Comparison of ENCODE assay signal across 8 mouse cellular contexts in genomic region chr8:69791415-69792068, GRCm38 (mm10). TPM values are rescaled to one million over a fixed set of nuclear protein-coding genes. Genes with fewer than 3 reads are reported as not detected.
DNase-seq lines count a peak whose midpoint lies in the region; ATAC-seq and TF ChIP-seq lines count a peak whose summit lies in the region.

No protein-coding gene starts in this region.

- no peak for TF ChIP-seq EP300 in liver, embryonic 14.5 days (IDR thresholded peaks at IDR 0.05; ENCODE audit: low read depth)

- H3K27me3 ChIP-seq in kidney, adult 2 months (replicated peaks; ENCODE audit: control insufficient read depth, insufficient read depth, low read length), result no peaks in the 10 kb centered on the region
- H3K27me3 ChIP-seq in embryonic facial prominence, embryonic 10.5 days (replicated peaks; ENCODE audit: low read depth, poor library complexity, severe bottlenecking), result no peaks in the 10 kb centered on the region
- H3K27me3 ChIP-seq in hindbrain, embryonic 15.5 days, result no peaks in the 10 kb centered on the region
- H3K27me3 ChIP-seq in liver, embryonic 14.5 days (ENCODE audit: control insufficient read depth, insufficient read depth, low read length), result no peaks in the 10 kb centered on the region
- H3K27me3 ChIP-seq in neural tube, embryonic 12.5 days (replicated peaks), result no peaks in the 10 kb centered on the region

- peak; percentile 81 for ATAC-seq in hindbrain, embryonic 15.5 days (ENCODE audit: low FRiP score, low read depth)
- ATAC-seq in liver, embryonic 14.5 days (ENCODE audit: insufficient read depth), result peak; percentile 68
- peak; percentile 74 for ATAC-seq in neural tube, embryonic 12.5 days (ENCODE audit: low FRiP score, low read depth)

- TF ChIP-seq CTCF in kidney, adult 2 months (conservative IDR thresholded peaks at IDR 0.05; ENCODE audit: insufficient read depth, insufficient read length, low read depth, low read length), result no peak
- 0 out of 2 replicates have a peak, but pooled peaks have one; percentile 8 for TF ChIP-seq CTCF in liver, embryonic 14.5 days (IDR thresholded peaks at IDR 0.05; ENCODE audit: low read depth)

- peak overlapping the region; percentile 82 for H3K4me2 ChIP-seq in hindbrain, embryonic 15.5 days
- H3K4me2 ChIP-seq in liver, embryonic 14.5 days (ENCODE audit: low read depth), result peak overlapping the region; percentile 77
- peak overlapping the region; percentile 83 for H3K4me2 ChIP-seq in neural tube, embryonic 12.5 days (replicated peaks)

- H3K4me1 ChIP-seq in kidney, adult 2 months (ENCODE audit: control insufficient read depth, insufficient read depth, low read length), result peaks cover 7% of the 10 kb centered on the region; the same call in 1 of the 2 replicates
- H3K4me1 ChIP-seq in embryonic facial prominence, embryonic 10.5 days, result peaks cover 25% of the 10 kb centered on the region
- peaks cover 23% of the 10 kb centered on the region for H3K4me1 ChIP-seq in hindbrain, embryonic 15.5 days (replicated peaks)
- H3K4me1 ChIP-seq in liver, embryonic 14.5 days (replicated peaks; ENCODE audit: control insufficient read depth in 2 of 2, insufficient read depth in 2 of 2, low read length in 1 of 2), result peaks cover 16 to 21% of the 10 kb centered on the region in 2 experiments
- H3K4me1 ChIP-seq in neural tube, embryonic 12.5 days, result peaks cover 13% of the 10 kb centered on the region

- peak; percentile 38 for DNase-seq in kidney, adult 2 months
- no peak for DNase-seq in kidney, adult 11 months
- peak; percentile 51 for DNase-seq in MN1 (ENCODE audit: low spot score)
- peak; percentile 73 for DNase-seq in embryonic facial prominence, embryonic 10.5 days (ENCODE audit: low spot score)
- peak in 1 of 3 experiments; percentile 39 for DNase-seq in liver, embryonic 14.5 days (ENCODE audit: low read depth in 3 of 3, low spot score in 3 of 3)
- no peak for DNase-seq in frontal cortex, adult 2 months (ENCODE audit: extremely low spot score in 1 of 2, low spot score in 1 of 2)

- H3K9me3 ChIP-seq in embryonic facial prominence, embryonic 10.5 days, result no peaks in the 10 kb centered on the region
- H3K9me3 ChIP-seq in hindbrain, embryonic 15.5 days, result no peaks in the 10 kb centered on the region
- H3K9me3 ChIP-seq in liver, embryonic 14.5 days (ENCODE audit: control insufficient read depth, low read length), result no peaks in the 10 kb centered on the region
- H3K9me3 ChIP-seq in neural tube, embryonic 12.5 days, result no peaks in the 10 kb centered on the region

- WGBS in kidney, adult 2 months, result 1% methylated on average over 47 of the region's 48 CpGs
- under 1% methylated on average over 48 of the region's 48 CpGs for WGBS in embryonic facial prominence, embryonic 10.5 days
- WGBS in hindbrain, embryonic 15.5 days, result under 1% methylated on average over 47 of the region's 48 CpGs
- WGBS in liver, embryonic 14.5 days (ENCODE audit: insufficient replicate concordance), result under 1% methylated on average over 41 of the region's 48 CpGs
- under 1% methylated on average over 48 of the region's 48 CpGs for WGBS in neural tube, embryonic 12.5 days

- peak overlapping the region; percentile 92 for H3K9ac ChIP-seq in hindbrain, embryonic 15.5 days
- peak overlapping the region; percentile 89 for H3K9ac ChIP-seq in liver, embryonic 14.5 days (replicated peaks)
- peak overlapping the region; percentile 87 for H3K9ac ChIP-seq in neural tube, embryonic 12.5 days

- H3K36me3 ChIP-seq in kidney, adult 2 months (ENCODE audit: control insufficient read depth, insufficient read depth, low read length), result no peaks in the 10 kb centered on the region
- peaks cover 40% of the 10 kb centered on the region for H3K36me3 ChIP-seq in embryonic facial prominence, embryonic 10.5 days (replicated peaks)
- peaks cover 27% of the 10 kb centered on the region for H3K36me3 ChIP-seq in hindbrain, embryonic 15.5 days
- H3K36me3 ChIP-seq in liver, embryonic 14.5 days (replicated peaks; ENCODE audit: control insufficient read depth, insufficient read depth, low read depth), result peaks cover 27% of the 10 kb centered on the region
- peaks cover 30% of the 10 kb centered on the region for H3K36me3 ChIP-seq in neural tube, embryonic 12.5 days

- H3K27ac ChIP-seq in kidney, adult 2 months (ENCODE audit: insufficient read depth, low read depth, low read length), result peak overlapping the region; percentile 41
- peak overlapping the region; percentile 96 for H3K27ac ChIP-seq in embryonic facial prominence, embryonic 10.5 days (replicated peaks)
- H3K27ac ChIP-seq in hindbrain, embryonic 15.5 days (replicated peaks), result peak overlapping the region; percentile 78
- H3K27ac ChIP-seq in liver, embryonic 14.5 days, result peak overlapping the region; percentile 53
- H3K27ac ChIP-seq in neural tube, embryonic 12.5 days, result peak overlapping the region; percentile 51

- H3K4me3 ChIP-seq in kidney, adult 2 months (ENCODE audit: insufficient read depth, low read depth, low read length), result peak overlapping the region; percentile 68
- H3K4me3 ChIP-seq in embryonic facial prominence, embryonic 10.5 days, result peak overlapping the region; percentile 100
- H3K4me3 ChIP-seq in hindbrain, embryonic 15.5 days, result peak overlapping the region; percentile 99
- peak overlapping the region; percentile 93 to 98 for H3K4me3 ChIP-seq in liver, embryonic 14.5 days (ENCODE audit: insufficient read depth in 1 of 2, low read depth in 2 of 2, low read length in 2 of 2)
- H3K4me3 ChIP-seq in neural tube, embryonic 12.5 days, result peak overlapping the region; percentile 97

- no peak for TF ChIP-seq POLR2A in kidney, adult 2 months (IDR thresholded peaks at IDR 0.05; ENCODE audit: low read depth, low read length)

RNA-seq across cellular contexts. Expression of gene Zfp866, which starts 0.6 kb away (rescaled TPM):
- polyA plus RNA-seq in kidney, adult 2 months (2012; rRNA removed), result 8.5 and 11.3 TPM in 2 replicates
- polyA plus RNA-seq in embryonic facial prominence, embryonic 10.5 days (2016; fragmentation: Nextera tagmentation; extraction: Ambion mirVana), result 33.3 and 34.7 TPM in 2 replicates
- polyA plus RNA-seq in hindbrain, embryonic 15.5 days (2015; fragmentation: Nextera tagmentation; extraction: Ambion mirVana), result 37.7 and 38.9 TPM in 2 replicates
- polyA plus RNA-seq in liver, embryonic 14.5 days (2012; rRNA removed), result 4.6 and 6.0 TPM in 2 replicates
- polyA plus RNA-seq in liver, embryonic 14.5 days (2014; fragmentation: Nextera tagmentation; extraction: Ambion mirVana), result 5.8 and 7.2 TPM in 2 replicates
- polyA plus RNA-seq in neural tube, embryonic 12.5 days (2016; fragmentation: Nextera tagmentation; extraction: Ambion mirVana), result 38.8 and 39.5 TPM in 2 replicates
- polyA plus RNA-seq in frontal cortex, adult 2 months (2012; rRNA removed), result 22.4 and 23.2 TPM in 2 replicates

RNA-seq across cellular contexts. Expression of gene Atp13a1, which starts 0.6 kb away (rescaled TPM):
- polyA plus RNA-seq in kidney, adult 2 months (2012; rRNA removed), result 59.9 and 81.3 TPM in 2 replicates
- 59.8 and 65.8 TPM in 2 replicates for polyA plus RNA-seq in embryonic facial prominence, embryonic 10.5 days (2016; fragmentation: Nextera tagmentation; extraction: Ambion mirVana)
- polyA plus RNA-seq in hindbrain, embryonic 15.5 days (2015; fragmentation: Nextera tagmentation; extraction: Ambion mirVana), result 50.1 and 54.6 TPM in 2 replicates
- 19.6 and 24.5 TPM in 2 replicates for polyA plus RNA-seq in liver, embryonic 14.5 days (2012; rRNA removed)
- 14.1 and 15.6 TPM in 2 replicates for polyA plus RNA-seq in liver, embryonic 14.5 days (2014; fragmentation: Nextera tagmentation; extraction: Ambion mirVana)
- polyA plus RNA-seq in neural tube, embryonic 12.5 days (2016; fragmentation: Nextera tagmentation; extraction: Ambion mirVana), result 50.8 and 53.8 TPM in 2 replicates
- polyA plus RNA-seq in frontal cortex, adult 2 months (2012; rRNA removed), result 50.6 and 51.6 TPM in 2 replicates

RNA-seq across cellular contexts. Expression of gene Gm20422, which starts 16.9 kb away (rescaled TPM):
- polyA plus RNA-seq in kidney, adult 2 months (2012; rRNA removed), result 0.23 TPM in 1 of 2 replicates, not detected in the other
- 1.2 TPM in 1 of 2 replicates, not detected in the other for polyA plus RNA-seq in embryonic facial prominence, embryonic 10.5 days (2016; fragmentation: Nextera tagmentation; extraction: Ambion mirVana)
- 1.2 TPM in 1 of 2 replicates, not detected in the other for polyA plus RNA-seq in hindbrain, embryonic 15.5 days (2015; fragmentation: Nextera tagmentation; extraction: Ambion mirVana)
- polyA plus RNA-seq in liver, embryonic 14.5 days (2012; rRNA removed), result 0.32 TPM in 1 of 2 replicates, not detected in the other
- 1.0 TPM in 1 of 2 replicates, not detected in the other for polyA plus RNA-seq in liver, embryonic 14.5 days (2014; fragmentation: Nextera tagmentation; extraction: Ambion mirVana)
- 0.79 and 1.3 TPM in 2 replicates for polyA plus RNA-seq in neural tube, embryonic 12.5 days (2016; fragmentation: Nextera tagmentation; extraction: Ambion mirVana)
- polyA plus RNA-seq in frontal cortex, adult 2 months (2012; rRNA removed), result 0.92 TPM in 1 of 2 replicates, not detected in the other

RNA-seq across cellular contexts. Expression of gene Gmip, which starts 16.9 kb away (rescaled TPM):
- polyA plus RNA-seq in kidney, adult 2 months (2012; rRNA removed), result 15.8 and 15.9 TPM in 2 replicates
- polyA plus RNA-seq in embryonic facial prominence, embryonic 10.5 days (2016; fragmentation: Nextera tagmentation; extraction: Ambion mirVana), result 9.6 and 10.6 TPM in 2 replicates
- 31.1 and 38.7 TPM in 2 replicates for polyA plus RNA-seq in hindbrain, embryonic 15.5 days (2015; fragmentation: Nextera tagmentation; extraction: Ambion mirVana)
- polyA plus RNA-seq in liver, embryonic 14.5 days (2012; rRNA removed), result 4.8 and 5.8 TPM in 2 replicates
- 1.7 and 3.9 TPM in 2 replicates for polyA plus RNA-seq in liver, embryonic 14.5 days (2014; fragmentation: Nextera tagmentation; extraction: Ambion mirVana)
- 24.9 and 28.0 TPM in 2 replicates for polyA plus RNA-seq in neural tube, embryonic 12.5 days (2016; fragmentation: Nextera tagmentation; extraction: Ambion mirVana)
- 14.3 and 16.9 TPM in 2 replicates for polyA plus RNA-seq in frontal cortex, adult 2 months (2012; rRNA removed)

RNA-seq across cellular contexts. Expression of gene Lpar2, which starts 30.7 kb away (rescaled TPM):
- 6.4 and 6.7 TPM in 2 replicates for polyA plus RNA-seq in kidney, adult 2 months (2012; rRNA removed)
- polyA plus RNA-seq in embryonic facial prominence, embryonic 10.5 days (2016; fragmentation: Nextera tagmentation; extraction: Ambion mirVana), result 1.0 and 1.1 TPM in 2 replicates
- polyA plus RNA-seq in hindbrain, embryonic 15.5 days (2015; fragmentation: Nextera tagmentation; extraction: Ambion mirVana), result 0.69 and 0.75 TPM in 2 replicates
- polyA plus RNA-seq in liver, embryonic 14.5 days (2012; rRNA removed), result 0.40 and 0.44 TPM in 2 replicates
- polyA plus RNA-seq in liver, embryonic 14.5 days (2014; fragmentation: Nextera tagmentation; extraction: Ambion mirVana), result 0.04 and 0.06 TPM in 2 replicates
- polyA plus RNA-seq in neural tube, embryonic 12.5 days (2016; fragmentation: Nextera tagmentation; extraction: Ambion mirVana), result 0.50 and 0.51 TPM in 2 replicates
- 0.76 and 0.86 TPM in 2 replicates for polyA plus RNA-seq in frontal cortex, adult 2 months (2012; rRNA removed)

Comparison
In these comparisons a context has a peak if more than half of its experiments do, and no peak if none do; other contexts are left out.
1. DNase-seq: peak in kidney, adult 2 months (single experiment), MN1 (single experiment) and embryonic facial prominence, embryonic 10.5 days (single experiment); none in kidney, adult 11 months (single experiment) and frontal cortex, adult 2 months (0 of 2).
2. H3K27ac ChIP-seq: peak in every context shown above with its lines; median percentile 96 in embryonic facial prominence, embryonic 10.5 days; 78 in hindbrain, embryonic 15.5 days; 53 in liver, embryonic 14.5 days; 51 in neural tube, embryonic 12.5 days; 41 in kidney, adult 2 months.
3. Peak in every context shown above with its lines, with median percentiles within 50 percentile points of each other: H3K4me3 ChIP-seq, ATAC-seq, H3K4me2 ChIP-seq and H3K9ac ChIP-seq.